Mouse (Mus musculus): ENCODE results near the gene Olfr1416.
A peak's percentile ranks its signal among the peaks of the same experiment; 100 is the strongest.
"Not testable (repeated sequence)": the region's sequence is repeated elsewhere in the genome, so short reads cannot be mapped to it uniquely, and the experiment has no call there.

Gene Olfr1416

GRCm38 (mm10) chr1:92485013-92485412 lies at the start of gene Olfr1416:
Gene Olfr1416, minus strand, starts transcription at chr1:92485113.
- DNase-seq (ENCODE audit: low read depth, low spot score), result no peak

DNA sequence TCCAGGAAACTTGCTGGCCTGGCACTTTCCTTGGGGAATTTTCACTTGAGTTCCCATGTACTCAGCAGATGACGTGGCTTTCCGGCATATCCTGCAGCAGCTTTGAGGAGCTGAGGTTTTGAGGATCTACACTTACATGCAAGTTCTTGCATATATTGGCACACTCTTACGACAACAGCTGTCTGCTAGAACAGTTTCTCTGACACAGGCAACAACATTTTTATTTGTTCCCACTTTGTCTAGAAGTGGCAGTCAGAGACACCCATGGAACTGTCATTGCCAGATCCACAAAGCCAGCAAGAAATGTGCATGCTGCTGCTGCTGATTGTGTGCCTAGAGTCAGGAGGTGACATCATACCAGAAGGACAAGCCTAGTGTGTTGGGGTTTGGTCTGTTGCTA lies 38.9 kb upstream of the Olfr1416 start:
- no peak for DNase-seq (ENCODE audit: low read depth, low spot score)

DNA sequence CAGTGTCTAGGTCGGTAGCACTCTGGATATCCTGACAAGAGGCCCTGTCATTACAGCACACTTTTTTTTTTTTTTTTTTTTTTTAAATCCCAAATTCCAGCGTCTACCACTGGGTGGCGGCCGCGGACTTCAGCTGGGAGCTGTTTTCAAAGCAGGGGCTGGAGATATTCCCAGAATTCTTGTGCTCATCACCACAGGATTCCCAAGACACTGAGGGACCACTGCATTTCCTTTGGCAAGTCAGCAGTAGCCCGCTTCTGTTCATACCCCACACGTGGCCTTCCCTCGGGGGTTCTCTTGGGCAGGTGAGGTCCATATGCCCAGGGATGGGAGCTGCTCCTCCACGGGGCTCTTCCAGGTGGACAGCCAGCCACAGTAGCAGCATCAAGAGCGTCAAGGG lies 36.5 kb upstream of the Olfr1416 start:
- peak; percentile 62 for DNase-seq (ENCODE audit: low read depth, low spot score)

GRCm38 (mm10) chr1:92519046-92519445 lies 34.1 kb upstream of the Olfr1416 start:
- no peak for DNase-seq (ENCODE audit: low read depth, low spot score)

DNA sequence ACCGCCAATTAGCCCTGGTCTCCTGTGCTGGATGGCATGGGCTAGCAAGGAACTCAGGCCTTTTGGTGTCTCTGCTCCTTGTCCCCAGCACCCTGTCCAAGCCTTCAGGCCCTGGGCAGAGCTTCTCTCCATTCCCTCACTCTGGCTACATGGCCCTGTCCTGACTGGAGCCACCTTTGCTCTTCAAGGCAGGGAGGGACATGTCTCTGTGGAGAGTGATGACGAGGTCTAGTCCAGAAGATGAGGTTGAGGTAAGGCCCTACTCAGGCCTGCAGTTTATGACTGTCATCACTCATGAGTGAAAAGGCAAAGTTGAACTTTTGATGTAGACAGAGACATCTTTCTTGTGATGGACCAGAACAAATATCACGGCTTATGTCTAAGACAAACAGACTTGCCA lies 33.6 kb upstream of the Olfr1416 start, which contains the start of gene Olfr1414:
Olfr1414 (minus strand) TSS at position 101 of the 400 bp plus-strand sequence.
- DNase-seq (ENCODE audit: low read depth, low spot score), result no peak

DNA sequence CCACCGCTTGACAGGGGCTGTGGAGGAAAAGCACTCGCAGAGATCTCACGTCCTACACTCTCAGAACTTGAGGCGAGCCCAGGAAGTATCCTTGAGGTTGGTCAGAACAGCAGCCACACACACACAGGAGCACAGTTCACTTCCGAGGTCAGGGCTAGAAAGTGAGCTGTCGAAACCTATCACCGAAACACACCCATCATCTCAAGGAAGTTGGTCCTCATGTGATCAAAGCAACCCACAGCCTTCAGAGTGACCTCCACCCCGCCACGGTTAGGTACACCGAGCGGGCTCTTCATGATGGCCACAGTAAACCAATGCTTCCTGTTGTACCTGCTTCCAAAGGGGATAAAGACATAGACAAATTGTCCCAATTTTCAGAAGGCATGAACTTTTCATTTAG lies 30.5 kb upstream of the Olfr1416 start:
- no peak for DNase-seq (ENCODE audit: low read depth, low spot score)

GRCm38 (mm10) chr1:92511646-92512045 lies 26.7 kb upstream of the Olfr1416 start:
- not testable (repeated sequence) for DNase-seq (ENCODE audit: low read depth, low spot score)

DNA sequence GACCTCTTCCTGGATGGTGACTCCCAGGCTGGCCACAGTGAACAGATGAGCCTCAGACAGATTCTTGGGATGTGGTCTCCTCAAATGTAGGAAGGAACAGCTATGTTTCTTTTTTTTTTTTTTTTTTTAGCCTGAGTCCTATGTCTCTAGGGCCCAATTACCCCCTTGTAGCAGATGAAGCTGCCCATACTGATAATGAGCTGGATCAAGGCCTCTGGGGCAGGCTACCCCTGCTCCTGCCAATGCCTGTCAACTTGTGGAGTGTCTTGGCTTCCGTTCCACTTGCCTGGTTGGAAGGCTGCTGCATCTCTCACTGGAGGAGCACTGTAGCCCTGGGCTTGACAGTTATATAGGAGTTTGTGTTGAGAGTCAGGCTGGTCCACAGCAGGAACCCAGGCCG lies 11.1 kb upstream of the Olfr1416 start, which contains the start of gene Olfr1415:
Olfr1415 (minus strand) TSS at position 101 of the 400 bp plus-strand sequence.
- no peak for DNase-seq (ENCODE audit: low read depth, low spot score)

GRCm38 (mm10) chr1:92474066-92474578 lies 10.8 kb downstream of the Olfr1416 start:
- DNase-seq (ENCODE audit: low read depth, low spot score), result no peak

GRCm38 (mm10) chr1:92473165-92474041 lies 11.5 kb downstream of the Olfr1416 start, which contains the start of gene Ndufa10:
Gene Ndufa10, minus strand, starts transcription at chr1:92473860.
- peak; percentile 92 for DNase-seq (ENCODE audit: low read depth, low spot score)

DNA sequence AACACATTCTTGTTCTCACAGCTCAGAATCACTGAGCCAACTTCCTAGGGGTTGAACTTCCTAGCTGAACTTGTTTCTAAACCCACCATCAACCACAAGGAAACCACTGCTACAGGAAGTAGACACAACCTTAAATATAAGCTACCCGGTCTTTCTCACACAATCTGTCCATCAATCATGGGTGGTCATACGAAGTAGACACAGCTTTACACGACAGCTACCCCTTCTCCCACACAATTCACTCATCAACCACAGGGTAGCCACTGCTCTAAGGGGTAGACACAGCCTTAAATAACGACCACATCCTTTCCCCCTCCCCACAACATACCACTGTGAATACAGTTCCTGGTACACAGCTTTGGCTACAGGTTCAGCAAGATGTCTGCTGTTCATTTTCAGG lies 16.0 kb downstream of the Olfr1416 start:
- DNase-seq (ENCODE audit: low read depth, low spot score), result no peak

DNA sequence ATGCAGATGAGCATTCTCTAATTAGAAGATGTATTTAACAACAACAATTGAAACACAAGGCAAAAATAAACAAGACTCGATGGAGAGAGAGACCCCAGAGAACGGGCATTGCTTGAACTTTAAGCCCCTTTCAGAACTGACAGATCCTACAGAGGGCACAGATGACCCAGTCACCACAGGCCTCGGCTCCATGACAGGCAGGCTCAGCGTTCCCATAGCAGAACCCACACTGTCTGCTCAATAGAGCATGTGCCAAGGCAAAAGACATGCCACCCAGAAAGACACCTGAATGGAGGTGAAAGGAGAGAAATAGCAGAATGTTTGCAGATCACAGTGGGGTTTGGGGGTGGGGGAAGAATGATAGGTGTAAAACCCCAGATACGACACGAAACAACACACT lies 26.5 kb downstream of the Olfr1416 start:
- no peak for DNase-seq (ENCODE audit: low read depth, low spot score)

- no peak for DNase-seq (ENCODE audit: low read depth, low spot score)
These were observed 27.2 kb downstream of the Olfr1416 start for GRCm38 (mm10) chr1:92457758-92458157.

DNA sequence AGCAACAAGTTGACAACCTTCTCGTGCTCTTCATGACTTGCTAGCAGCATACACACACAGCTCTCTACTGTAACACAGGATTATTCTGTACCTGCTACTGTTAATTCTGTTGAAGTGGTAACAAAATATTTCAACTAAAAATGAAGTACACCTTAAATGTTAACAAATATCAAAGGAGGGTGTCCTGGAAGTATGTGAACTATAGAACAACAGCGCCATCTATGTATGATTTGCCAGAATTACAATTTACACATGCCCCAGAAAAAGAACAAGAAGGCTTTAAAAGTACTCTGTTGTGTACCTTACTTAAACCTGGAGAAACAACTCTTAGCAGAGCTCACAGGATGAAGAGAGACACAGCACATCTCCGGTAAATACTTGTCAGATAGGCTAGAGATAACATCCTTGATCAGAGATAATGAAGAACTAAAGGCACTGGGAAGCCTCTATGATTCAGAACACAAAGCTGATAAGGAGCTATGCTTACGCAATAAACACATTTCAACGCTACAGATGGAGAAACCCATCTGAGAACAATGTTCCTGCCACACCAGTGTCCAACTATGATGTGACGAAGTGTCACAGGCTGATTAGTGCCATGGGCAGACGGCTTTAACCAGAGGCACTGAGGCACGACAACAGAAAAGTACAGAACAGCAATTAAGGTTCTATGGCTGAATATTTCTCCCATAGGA lies 31.0 kb downstream of the Olfr1416 start:
- DNase-seq (ENCODE audit: low read depth, low spot score), result peak; percentile 39

GRCm38 (mm10) chr1:92448293-92448692 lies 36.6 kb downstream of the Olfr1416 start:
- DNase-seq (ENCODE audit: low read depth, low spot score), result no peak

DNA sequence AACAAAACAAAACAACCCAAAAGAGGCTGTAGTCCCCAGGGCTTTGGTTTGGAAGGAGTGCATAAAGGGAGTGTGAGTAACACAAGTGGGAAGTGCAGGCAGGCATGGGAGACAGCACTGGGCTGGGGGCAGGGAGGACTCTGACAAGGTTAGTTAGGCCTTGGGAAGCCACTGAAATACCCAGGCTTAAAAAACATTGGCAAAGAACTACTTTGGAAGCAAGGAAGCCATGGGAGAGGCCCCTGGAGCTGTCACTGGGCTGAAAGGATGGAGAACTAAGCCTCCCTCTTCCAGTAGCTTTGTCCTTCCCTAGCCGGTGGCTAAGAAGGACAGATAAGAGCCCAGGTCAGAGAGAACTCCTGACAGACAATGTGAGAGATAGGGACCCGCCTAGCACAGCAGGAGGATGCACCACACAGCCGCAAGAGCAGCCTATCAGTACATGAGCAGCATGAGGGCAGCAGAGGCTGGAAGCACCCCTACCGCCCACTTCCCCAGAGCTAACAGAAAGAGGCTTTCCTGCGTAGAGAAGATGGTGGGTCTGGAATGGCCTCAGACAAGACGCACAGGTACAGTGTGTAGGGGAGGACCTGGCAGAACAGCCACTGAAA lies 43.4 kb downstream of the Olfr1416 start:
- no peak for DNase-seq (ENCODE audit: low read depth, low spot score)

- no peak for DNase-seq (ENCODE audit: low read depth, low spot score)
These were observed 44.7 kb downstream of the Olfr1416 start for GRCm38 (mm10) chr1:92440066-92440750.

GRCm38 (mm10) chr1:92437678-92438271 lies 47.1 kb downstream of the Olfr1416 start:
- DNase-seq (ENCODE audit: low read depth, low spot score), result peak; percentile 16

DNA sequence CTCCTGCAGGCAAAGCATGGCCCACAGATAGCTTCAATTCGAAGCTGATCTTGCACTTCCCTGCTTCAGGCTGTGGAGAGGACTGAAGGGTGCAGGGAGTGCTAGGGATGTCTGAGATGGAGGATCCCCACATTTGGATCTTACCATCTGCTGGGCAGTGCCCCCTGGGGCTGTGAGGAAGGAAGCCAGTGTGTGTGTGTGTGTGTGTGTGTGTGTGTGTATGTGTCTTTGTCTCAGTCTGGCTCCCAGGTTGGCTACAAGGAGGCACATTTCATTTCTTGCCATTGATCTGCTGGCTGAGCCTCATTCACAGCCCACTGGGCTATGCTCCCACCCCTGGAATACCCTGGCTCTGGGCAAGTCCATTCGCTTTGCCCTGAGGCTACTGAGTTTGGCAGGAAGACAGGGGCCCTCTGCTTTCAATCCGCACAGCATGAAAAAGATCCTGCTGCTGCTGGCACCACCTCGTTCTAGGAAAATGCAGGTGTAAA lies 48.0 kb downstream of the Olfr1416 start:
- no peak for DNase-seq (ENCODE audit: low read depth, low spot score)

DNA sequence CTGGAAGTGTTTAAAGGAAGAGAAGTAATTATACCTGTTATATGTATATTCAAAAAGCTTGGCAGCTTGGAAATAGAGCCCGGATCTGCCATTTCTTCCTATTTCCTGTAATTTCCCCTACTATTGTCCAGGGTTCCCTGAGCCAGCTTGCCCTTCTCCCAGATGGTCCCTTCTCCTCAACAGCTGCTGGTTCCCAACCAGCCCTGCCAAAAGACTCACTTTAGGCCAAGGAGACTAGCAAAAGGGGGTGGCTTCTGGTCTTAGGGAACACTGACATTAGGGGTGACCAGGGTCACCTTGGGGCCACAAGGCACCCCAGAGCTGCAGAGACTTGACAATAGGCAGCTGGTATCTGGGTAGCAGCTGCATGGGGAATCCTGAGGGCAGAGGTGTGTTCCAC lies 49.9 kb downstream of the Olfr1416 start:
- DNase-seq (ENCODE audit: low read depth, low spot score), result no peak

DNA sequence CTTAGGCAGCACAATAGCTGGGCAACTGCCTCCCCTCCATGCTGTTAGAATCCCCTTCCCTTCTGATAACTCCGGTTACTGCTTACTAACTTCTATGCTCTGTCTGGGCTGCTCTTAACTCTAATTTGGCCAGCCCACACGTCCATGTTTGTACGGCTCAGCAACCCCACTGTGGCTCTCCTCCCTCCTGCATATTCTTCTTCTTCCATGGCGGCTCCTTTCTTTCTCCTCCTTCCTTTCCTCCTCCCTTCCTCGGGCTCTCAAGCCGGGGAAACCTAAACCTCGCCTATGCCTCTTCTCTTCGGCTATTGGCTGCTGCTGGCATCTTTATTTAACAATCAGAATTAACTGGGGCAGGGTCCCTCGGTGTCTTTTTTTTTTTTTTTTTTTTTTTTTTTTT lies 52.1 kb downstream of the Olfr1416 start:
- DNase-seq (ENCODE audit: low read depth, low spot score), result peak; percentile 51
